Mouse (Mus musculus): ENCODE results near the gene Vmn1r69. TPM values are rescaled to one million over a fixed set of nuclear protein-coding genes. Genes with fewer than 3 reads are reported as not detected.

The Vmn1r69 gene
- total RNA-seq (2023), result not detected in 4 replicates

DNA sequence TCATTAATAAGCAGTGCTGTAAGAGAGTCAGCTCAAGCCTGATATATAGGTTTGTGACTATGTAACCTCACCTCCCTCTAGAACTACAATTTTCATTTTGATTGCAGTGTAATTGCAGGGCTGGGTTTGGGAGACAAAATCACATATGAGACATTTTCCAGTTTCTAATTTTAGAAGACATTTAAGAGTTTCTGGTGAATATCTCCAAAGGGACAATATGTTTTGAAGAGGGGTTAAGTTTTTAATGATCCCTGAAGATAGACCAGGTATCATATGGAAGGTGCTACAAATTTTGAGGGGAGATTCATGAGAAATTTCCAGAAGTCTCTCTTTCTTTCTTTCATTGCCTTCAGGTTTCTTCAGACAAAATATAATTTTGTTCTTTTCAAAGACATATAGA lies at the start of gene Vmn1r69:
Gene Vmn1r69 (minus strand): TSS at position 101 of the 400 bp plus-strand sequence.

DNA sequence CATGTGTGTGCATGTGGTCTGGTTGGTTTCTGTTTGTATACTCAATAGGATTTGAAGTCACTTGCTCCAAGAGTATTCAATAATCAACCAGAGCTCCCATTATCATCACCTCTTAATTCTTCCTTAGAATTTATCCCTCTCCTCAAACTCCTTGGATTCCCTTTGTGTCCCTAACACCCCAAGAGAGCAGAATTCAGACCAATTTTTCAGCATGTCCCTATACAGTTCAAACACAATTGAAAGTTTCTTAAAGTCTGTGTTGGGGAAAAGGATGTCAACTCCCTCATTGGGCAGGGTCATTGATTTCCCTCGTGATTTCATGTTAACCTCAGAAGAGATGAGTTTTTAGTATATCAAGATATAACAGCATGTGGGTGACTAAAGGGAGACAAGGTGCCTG lies 17.8 kb upstream of the Vmn1r69 start, which contains the start of gene Vmn1r70:
Gene Vmn1r70 (plus strand): TSS at position 301 of the 400 bp plus-strand sequence.

DNA sequence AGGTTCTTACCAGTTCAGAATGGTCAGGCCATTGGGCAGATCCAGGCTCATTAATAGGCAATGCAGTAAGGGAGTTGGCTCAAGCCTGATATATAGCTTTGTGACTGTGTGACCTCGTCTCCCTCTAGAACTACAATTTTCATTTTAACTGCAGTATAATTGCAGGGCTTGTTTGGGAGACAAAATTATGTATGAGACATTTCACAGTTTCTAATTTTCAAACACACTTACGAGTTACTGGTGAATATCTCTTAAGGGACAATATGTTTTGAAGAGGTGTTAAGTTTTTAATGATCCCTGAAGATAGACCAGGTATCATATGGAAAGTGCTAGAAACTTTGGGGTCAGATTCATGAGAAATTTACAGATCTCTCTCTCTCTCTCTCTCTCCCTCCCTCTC lies 55.1 kb downstream of the Vmn1r69 start, which contains the start of gene Vmn1r68:
Gene Vmn1r68 (minus strand): TSS at position 101 of the 400 bp plus-strand sequence.

Other genes with a start within 250 kb of the Vmn1r69 start
- gene Vmn1r67, start 170.3 kb downstream of the Vmn1r69 start, total RNA-seq (2023), result not detected in 4 replicates
- 0.26 to 1.0 TPM (median 0.53 TPM) in 4 replicates for gene Zik1, start 118.3 kb downstream of the Vmn1r69 start, total RNA-seq (2023)
- gene Vmn1r68, start 55.2 kb downstream of the Vmn1r69 start, total RNA-seq (2023), result not detected in 4 replicates
- not detected in 4 replicates for gene Vmn1r70, start 17.9 kb upstream of the Vmn1r69 start, total RNA-seq (2023)
- not detected in 4 replicates for gene Nlrp4b, start 74.1 kb upstream of the Vmn1r69 start, total RNA-seq (2023)
- gene Vmn1r71, start 140.7 kb upstream of the Vmn1r69 start, total RNA-seq (2023), result not detected in 4 replicates

All from B cell, adult 62 days (primary cell).